Mouse (Mus musculus) colon, adult 2 months (tissue): ENCODE results near the gene Hmgb2. TPM values are rescaled to one million over a fixed set of nuclear protein-coding genes. Genes with fewer than 3 reads are reported as not detected.

Experiments used
- polyA plus RNA-seq: library from polyadenylated mRNA; depleted of rRNA; stranded (reverse); fragments of >200 nt; gene quantifications from 2 replicates; pipeline ENCODE4 v1.2.3, GENCODE M21; 2012; rRNA removed

The Hmgb2 gene
- polyA plus RNA-seq: 10.5 and 15.4 TPM in 2 replicates

GRCm38 (mm10) chr8:57511316-57512118, at the start of gene Hmgb2:
Gene Hmgb2, plus strand, starts transcription at chr8:57511907.

GRCm38 (mm10) chr8:57487441-57488155, 24.1 kb upstream of the Hmgb2 start, which contains the start of gene Sap30:
Gene Sap30, minus strand, starts transcription at chr8:57487860.

Other genes starting within 250 kb of the Hmgb2 start
- 16.0 and 17.0 TPM in 2 replicates for gene Hand2, start 190.9 kb upstream of the Hmgb2 start, polyA plus RNA-seq
- gene Scrg1, start 56.0 kb upstream of the Hmgb2 start, polyA plus RNA-seq: 0.43 TPM in 1 of 2 replicates, not detected in the other
- 11.2 and 16.7 TPM in 2 replicates for gene Sap30, start 24.0 kb upstream of the Hmgb2 start, polyA plus RNA-seq
- 13.4 and 22.5 TPM in 2 replicates for gene Galnt7, start 141.1 kb downstream of the Hmgb2 start, polyA plus RNA-seq